In genomic region chr6:39423130-39423551, GRCm38 (mm10) we compare ENCODE assay signal across 24 mouse cellular contexts. TPM values are rescaled to one million over a fixed set of nuclear protein-coding genes. Genes with fewer than 3 reads are reported as not detected.
DNase-seq lines count a peak whose midpoint lies in the region; ATAC-seq and TF ChIP-seq lines count a peak whose summit lies in the region.
"Had no signal": no experiment of that assay in that cellular context is flagged by ENCODE, and none has a peak within 500 bp of the region (broad histone marks: within the 10 kb centered on the region; RNA-seq: fewer than 3 reads in every experiment).

No protein-coding gene starts in this region.

- no peak for TF ChIP-seq POLR2A in spleen, adult 2 months (IDR thresholded peaks at IDR 0.05; ENCODE audit: low read depth, low read length)
- no peak for TF ChIP-seq POLR2A in thymus, adult 2 months (IDR thresholded peaks at IDR 0.05; ENCODE audit: control insufficient read depth, extremely low read depth, insufficient read depth, low read length, poor library complexity)

- no peaks in the 10 kb centered on the region for H3K27me3 ChIP-seq in spleen, adult 2 months (ENCODE audit: control insufficient read depth, insufficient read depth, low read length)
- H3K27me3 ChIP-seq in liver, embryonic 15.5 days: peaks cover 16% of the 10 kb centered on the region
- H3K27me3 ChIP-seq in thymus, adult 2 months (ENCODE audit: control insufficient read depth, insufficient read depth, low read length): no peaks in the 10 kb centered on the region
- H3K27me3 ChIP-seq: forebrain, embryonic 13.5 days; hindbrain, embryonic 15.5 days had no signal

- peak overlapping the region; percentile 22; the same call in 1 of the 2 replicates for H3K27ac ChIP-seq in spleen, adult 2 months (ENCODE audit: insufficient read depth, low read length)
- peak overlapping the region; percentile 98 for H3K27ac ChIP-seq in liver, embryonic 15.5 days (replicated peaks)
- H3K27ac ChIP-seq in thymus, adult 2 months (ENCODE audit: control insufficient read depth, insufficient read depth, low read length): no peak overlapping the region
- H3K27ac ChIP-seq: embryonic facial prominence, embryonic 15.5 days; forebrain, embryonic 13.5 days; heart, embryonic 13.5 days; hindbrain, embryonic 15.5 days; kidney, postnatal 0 days; neural tube, embryonic 13.5 days had no signal

- 76% methylated on average over 6 of the region's 6 CpGs for WGBS in spleen, adult 2 months
- WGBS in liver, embryonic 15.5 days (ENCODE audit: insufficient replicate concordance): 42% methylated on average over 6 of the region's 6 CpGs
- WGBS in thymus, adult 2 months: 86% methylated on average over 6 of the region's 6 CpGs

- peak overlapping the region; percentile 27 for H3K4me2 ChIP-seq in liver, embryonic 15.5 days
- H3K4me2 ChIP-seq: embryonic facial prominence, embryonic 15.5 days; forebrain, embryonic 13.5 days; heart, embryonic 13.5 days; hindbrain, embryonic 15.5 days; midbrain, embryonic 11.5 days; neural tube, embryonic 13.5 days had no signal

- peak overlapping the region; percentile 0; the same call in 1 of the 2 replicates for H3K9ac ChIP-seq in liver, embryonic 15.5 days
- H3K9ac ChIP-seq: embryonic facial prominence, embryonic 15.5 days; forebrain, embryonic 13.5 days; heart, embryonic 13.5 days; hindbrain, embryonic 15.5 days; neural tube, embryonic 13.5 days had no signal

- H3K9me3 ChIP-seq in liver, embryonic 15.5 days (replicated peaks): no peaks in the 10 kb centered on the region
- H3K9me3 ChIP-seq: embryonic facial prominence, embryonic 15.5 days; forebrain, embryonic 13.5 days; heart, embryonic 13.5 days; hindbrain, embryonic 15.5 days; neural tube, embryonic 13.5 days had no signal

- no peak overlapping the region for H3K4me3 ChIP-seq in spleen, adult 2 months (ENCODE audit: extremely low read depth, insufficient read depth, insufficient read length)
- H3K4me3 ChIP-seq in liver, embryonic 15.5 days (replicated peaks): 0 out of 2 replicates have a peak overlapping the region, but pooled peaks have one; percentile 0
- H3K4me3 ChIP-seq in thymus, adult 2 months (ENCODE audit: control insufficient read depth, insufficient read depth, low read length): no peak overlapping the region
- H3K4me3 ChIP-seq: embryonic facial prominence, embryonic 15.5 days; forebrain, embryonic 13.5 days; heart, embryonic 13.5 days; hindbrain, embryonic 15.5 days; neural tube, embryonic 13.5 days had no signal

- TF ChIP-seq CTCF in spleen, adult 2 months (IDR thresholded peaks at IDR 0.05; ENCODE audit: extremely low read depth, insufficient read depth, insufficient read length, insufficient replicate concordance): no peak
- no peak for TF ChIP-seq CTCF in thymus, adult 2 months (IDR thresholded peaks at IDR 0.05; ENCODE audit: borderline replicate concordance, control insufficient read depth, extremely low read depth, insufficient read depth, low read length, poor library complexity)

- H3K4me1 ChIP-seq in spleen, adult 2 months (ENCODE audit: control insufficient read depth, insufficient read depth, insufficient read length): no peaks in the 10 kb centered on the region; the same call in 1 of the 2 replicates
- H3K4me1 ChIP-seq in liver, embryonic 15.5 days (replicated peaks): peaks cover 81% of the 10 kb centered on the region
- H3K4me1 ChIP-seq in thymus, adult 2 months (replicated peaks; ENCODE audit: control insufficient read depth, insufficient read depth, low read length): no peaks in the 10 kb centered on the region; the same call in 1 of the 2 replicates

- ATAC-seq in erythroblast, adult 5-6 weeks (replicated peaks; ENCODE audit: low FRiP score, poor library complexity, severe bottlenecking): peak; percentile 31; the same call in 1 of the 2 replicates
- no peak for ATAC-seq in liver, embryonic 15.5 days (ENCODE audit: insufficient read depth)
- ATAC-seq: forebrain, embryonic 13.5 days; intestine, embryonic 16.5 days had no signal

- H3K36me3 ChIP-seq in spleen, adult 2 months (ENCODE audit: control insufficient read depth, insufficient read depth, low read length): no peaks in the 10 kb centered on the region
- no peaks in the 10 kb centered on the region for H3K36me3 ChIP-seq in liver, embryonic 15.5 days (replicated peaks)
- H3K36me3 ChIP-seq in thymus, adult 2 months (ENCODE audit: control insufficient read depth, insufficient read depth, low read length): no peaks in the 10 kb centered on the region
- H3K36me3 ChIP-seq: embryonic facial prominence, embryonic 15.5 days; heart, embryonic 13.5 days; hindbrain, embryonic 15.5 days; neural tube, embryonic 13.5 days had no signal

- DNase-seq in spleen, adult 2 months (ENCODE audit: low read depth in 1 of 2, low spot score in 2 of 2): no peak
- DNase-seq in spleen, adult 18-20 months: no peak
- DNase-seq in thymus, postnatal 25 days: no peak
- no peak for DNase-seq in urinary bladder, postnatal 10 days (ENCODE audit: low spot score)
- no peak for DNase-seq in thymus, adult 2 months
- DNase-seq: adrenal gland, postnatal 25 days; cerebellum, adult 9-11 months; embryo, embryonic 11 days; heart, postnatal 36 days; layer of hippocampus, postnatal 36 days; left cerebral cortex, postnatal 4 days; lung, adult 18-20 months had no signal

RNA-seq across cellular contexts. Expression of gene Mkrn1, which starts 2.9 kb away (rescaled TPM):
- 96.8 and 131 TPM in 2 replicates for polyA plus RNA-seq in spleen, adult 2 months (2012; rRNA removed)
- 1,353 and 1,373 TPM in 2 replicates for total RNA-seq in erythroblast, adult 5-6 weeks (2015; ENCODE audit: low replicate concordance)
- total RNA-seq in erythroblast, adult 5-6 weeks (2017; ENCODE audit: low replicate concordance): 1,538 and 2,743 TPM in 2 replicates
- polyA plus RNA-seq in liver, embryonic 15.5 days (2015; fragmentation: Nextera tagmentation; extraction: Ambion mirVana): 229 and 259 TPM in 2 replicates
- 44.3 and 45.8 TPM in 2 replicates for polyA plus RNA-seq in thymus, adult 2 months (2012; rRNA removed)

RNA-seq across cellular contexts. Expression of gene Rab19, which starts 42.2 kb away (rescaled TPM):
- polyA plus RNA-seq in spleen, adult 2 months (2012; rRNA removed): 4.4 and 4.7 TPM in 2 replicates
- total RNA-seq in erythroblast, adult 5-6 weeks (2015; ENCODE audit: low replicate concordance): 0.84 TPM in 1 of 2 replicates, not detected in the other
- total RNA-seq in erythroblast, adult 5-6 weeks (2017; ENCODE audit: low replicate concordance): 0.26 and 2.9 TPM in 2 replicates
- polyA plus RNA-seq in liver, embryonic 15.5 days (2015; fragmentation: Nextera tagmentation; extraction: Ambion mirVana): 0.28 and 0.37 TPM in 2 replicates
- 9.8 and 13.2 TPM in 2 replicates for polyA plus RNA-seq in thymus, adult 2 months (2012; rRNA removed)
- total RNA-seq: layer of hippocampus, adult 18-20 months; layer of hippocampus, postnatal 36 days; left cerebral cortex, postnatal 4 days had no signal
- polyA plus RNA-seq: C2C12; neural tube, embryonic 13.5 days had no signal

RNA-seq across cellular contexts. Expression of gene Slc37a3, which starts 45.7 kb away (rescaled TPM):
- polyA plus RNA-seq in spleen, adult 2 months (2012; rRNA removed): 7.7 and 10.3 TPM in 2 replicates
- 0.42 and 3.1 TPM in 2 replicates for total RNA-seq in erythroblast, adult 5-6 weeks (2015; ENCODE audit: low replicate concordance)
- 1.7 and 9.2 TPM in 2 replicates for total RNA-seq in erythroblast, adult 5-6 weeks (2017; ENCODE audit: low replicate concordance)
- polyA plus RNA-seq in liver, embryonic 15.5 days (2015; fragmentation: Nextera tagmentation; extraction: Ambion mirVana): 9.1 and 9.3 TPM in 2 replicates
- 28.6 and 30.8 TPM in 2 replicates for polyA plus RNA-seq in thymus, adult 2 months (2012; rRNA removed)
